Mouse (Mus musculus) lung, embryonic 15.5 days (tissue): ENCODE measurements around the gene S100a7a. TPM values are rescaled to one million over a fixed set of nuclear protein-coding genes. Genes with fewer than 3 reads are reported as not detected.

Experiments used
- ATAC-seq: fragments of 200-750 bp; cut with Nextera tagmentation; 2 replicates; pipeline ENCODE4 v1.8.0; 2017; ENCODE audit warnings: moderate number of reproducible peaks, borderline replicate concordance; ENCODE audit not compliant: low FRiP score, low TSS enrichment; ENCODE audit errors: extremely low read depth
- H3K27ac ChIP-seq: fragments of 300-500 bp; sonication (generic); 2 replicates; pipeline ENCODE4 v1.5.1; 2015; ENCODE audit warnings: moderate library complexity, mild to moderate bottlenecking, inconsistent platforms
- H3K27me3 ChIP-seq: fragments of 300-500 bp; sonication (generic); 2 replicates; pipeline ENCODE4 v1.6.1; 2015; ENCODE audit warnings: inconsistent platforms
- H3K36me3 ChIP-seq: fragments of 300-500 bp; sonication (generic); 2 replicates; pipeline ENCODE4 v1.6.1; 2015; ENCODE audit warnings: inconsistent platforms
- H3K4me1 ChIP-seq: fragments of 300-500 bp; sonication (generic); 2 replicates; pipeline ENCODE4 v1.6.1; 2015; ENCODE audit warnings: inconsistent platforms
- H3K4me2 ChIP-seq: fragments of 300-500 bp; sonication (generic); 2 replicates; pipeline ENCODE4 v1.6.1; 2015; ENCODE audit warnings: inconsistent platforms, mild to moderate bottlenecking, moderate library complexity
- H3K4me3 ChIP-seq: fragments of 300-500 bp; sonication (generic); 2 replicates; pipeline ENCODE4 v1.5.1; 2015; ENCODE audit warnings: mild to moderate bottlenecking, inconsistent platforms
- H3K9ac ChIP-seq: fragments of 300-500 bp; sonication (generic); 2 replicates; pipeline ENCODE4 v1.6.1; 2015; ENCODE audit warnings: inconsistent platforms
- H3K9me3 ChIP-seq: fragments of 300-500 bp; sonication (generic); 2 replicates; pipeline ENCODE4 v1.6.1; 2016; ENCODE audit warnings: inconsistent platforms
- WGBS: fragments of 180-500 bp; shearing (Covaris S2); methylation state at CpG from one replicate; pipeline ENCODE4 v1.1.7; 2015; 5-methylcytosine and 5-hydroxymethylcytosine counted together
- polyA plus RNA-seq: library from polyadenylated mRNA; unstranded; fragments of >200 nt; fragmentation: Nextera tagmentation; extraction: Ambion mirVana; gene quantifications from 2 replicates; pipeline ENCODE4 v1.2.1, GENCODE M21; 2015

S100a7a gene
- 0.11 and 0.16 TPM in 2 replicates for polyA plus RNA-seq

- Histone ChIP-seq H3K36me3 (no peaks in the 10 kb centered on the region), H3K4me1 (no peaks in the 10 kb centered on the region), H3K4me3 (no peak within 1 kb of the TSS), H3K9ac (no peak within 1 kb of the TSS), H3K4me2 (no peak within 1 kb of the TSS), H3K27ac (no peak within 1 kb of the TSS), H3K9me3 (no peaks in the 10 kb centered on the region), H3K27me3 (no peaks in the 10 kb centered on the region; the same call in 1 of the 2 replicates)
- no peak for ATAC-seq
Measured at GRCm38 (mm10) chr3:90653717-90654116, at the start of gene S100a7a. S100a7a (plus strand) TSS chr3:90654017.

- WGBS: 10% methylated on average over 4 of the region's 4 CpGs
- H3K36me3 ChIP-seq: no peaks in the 10 kb centered on the region
- ATAC-seq: peak; percentile 74
Measured at GRCm38 (mm10) chr3:90604416-90604815, 49.4 kb upstream of the S100a7a start.

GRCm38 (mm10) chr3:90605049-90605448, 48.8 kb upstream of the S100a7a start:
- Histone ChIP-seq H3K27ac (peak overlapping the region; percentile 83), H3K9me3 (no peaks in the 10 kb centered on the region), H3K4me2 (no peak overlapping the region), H3K27me3 (no peaks in the 10 kb centered on the region), H3K9ac (no peak overlapping the region), H3K36me3 (no peaks in the 10 kb centered on the region), H3K4me3 (no peak overlapping the region), H3K4me1 (peaks cover 31% of the 10 kb centered on the region)
- WGBS: 69% methylated on average over 3 of the region's 3 CpGs
- 0 out of 2 replicates have a peak, but pooled peaks have one; percentile 14 for ATAC-seq

More at GRCm38 (mm10) chr3:90604416-90604815, 49.4 kb upstream of the S100a7a start:
- H3K9ac ChIP-seq: no peak overlapping the region
- H3K9me3 ChIP-seq: no peaks in the 10 kb centered on the region
- H3K4me1 ChIP-seq: peaks cover 31% of the 10 kb centered on the region
- no peak overlapping the region for H3K4me3 ChIP-seq
- H3K27ac ChIP-seq: peak overlapping the region; percentile 83
- no peak overlapping the region; the same call in 1 of the 2 replicates for H3K4me2 ChIP-seq
- no peaks in the 10 kb centered on the region for H3K27me3 ChIP-seq

- H3K4me2 ChIP-seq: no peak overlapping the region
Measured at GRCm38 (mm10) chr3:90605736-90606135, 48.1 kb upstream of the S100a7a start.

GRCm38 (mm10) chr3:90606185-90606584, 47.6 kb upstream of the S100a7a start:
- WGBS: 72% methylated on average over 6 of the region's 6 CpGs
- Histone ChIP-seq H3K36me3 (no peaks in the 10 kb centered on the region), H3K27me3 (no peaks in the 10 kb centered on the region), H3K9ac (no peak overlapping the region), H3K4me1 (peaks cover 31% of the 10 kb centered on the region), H3K4me3 (no peak overlapping the region), H3K9me3 (no peaks in the 10 kb centered on the region), H3K4me2 (no peak overlapping the region), H3K27ac (peak overlapping the region; percentile 83)
- ATAC-seq: peak; percentile 23; the same call in 1 of the 2 replicates

More at GRCm38 (mm10) chr3:90605736-90606135, 48.1 kb upstream of the S100a7a start:
- no peak for ATAC-seq
- Histone ChIP-seq H3K9ac (no peak overlapping the region), H3K27ac (peak overlapping the region; percentile 83), H3K9me3 (no peaks in the 10 kb centered on the region), H3K27me3 (no peaks in the 10 kb centered on the region), H3K36me3 (no peaks in the 10 kb centered on the region), H3K4me1 (peaks cover 31% of the 10 kb centered on the region), H3K4me3 (no peak overlapping the region)
- 74% methylated on average over 2 of the region's 2 CpGs for WGBS

GRCm38 (mm10) chr3:90607361-90607760, 46.5 kb upstream of the S100a7a start:
- ATAC-seq: no peak
- Histone ChIP-seq H3K9me3 (no peaks in the 10 kb centered on the region), H3K27me3 (no peaks in the 10 kb centered on the region), H3K27ac (no peak overlapping the region), H3K4me1 (peaks cover 31% of the 10 kb centered on the region), H3K36me3 (no peaks in the 10 kb centered on the region), H3K9ac (no peak overlapping the region), H3K4me3 (no peak overlapping the region), H3K4me2 (no peak overlapping the region)
- WGBS: 83% methylated on average over 3 of the region's 3 CpGs

GRCm38 (mm10) chr3:90608223-90608622, 45.6 kb upstream of the S100a7a start, which contains the start of gene S100a5:
S100a5 (plus strand) TSS chr3:90608523.
- no peaks in the 10 kb centered on the region for H3K36me3 ChIP-seq
- H3K4me1 ChIP-seq: peaks cover 34% of the 10 kb centered on the region
- no peak within 1 kb of the TSS for H3K4me3 ChIP-seq
- no peaks in the 10 kb centered on the region for H3K9me3 ChIP-seq
- no peak within 1 kb of the TSS for H3K27ac ChIP-seq
- H3K27me3 ChIP-seq: no peaks in the 10 kb centered on the region
- no peak for ATAC-seq
- WGBS: 53% methylated on average over 3 of the region's 3 CpGs
- no peak within 1 kb of the TSS for H3K4me2 ChIP-seq
- H3K9ac ChIP-seq: no peak within 1 kb of the TSS

GRCm38 (mm10) chr3:90609102-90609501, 44.7 kb upstream of the S100a7a start:
- Histone ChIP-seq H3K4me3 (no peak overlapping the region), H3K27ac (no peak overlapping the region), H3K4me1 (peaks cover 34% of the 10 kb centered on the region), H3K4me2 (no peak overlapping the region), H3K27me3 (no peaks in the 10 kb centered on the region), H3K9ac (no peak overlapping the region), H3K9me3 (no peaks in the 10 kb centered on the region), H3K36me3 (no peaks in the 10 kb centered on the region)
- no peak for ATAC-seq

- Histone ChIP-seq H3K27me3 (no peaks in the 10 kb centered on the region), H3K4me1 (peaks cover 20% of the 10 kb centered on the region), H3K4me3 (no peak overlapping the region), H3K4me2 (no peak overlapping the region), H3K9me3 (no peaks in the 10 kb centered on the region), H3K27ac (no peak overlapping the region), H3K36me3 (no peaks in the 10 kb centered on the region), H3K9ac (no peak overlapping the region)
- WGBS: 82% methylated on average over 3 of the region's 3 CpGs
- no peak for ATAC-seq
Measured at GRCm38 (mm10) chr3:90611494-90611893, 42.3 kb upstream of the S100a7a start.

- no peak overlapping the region for H3K4me2 ChIP-seq
- ATAC-seq: no peak
- no peak overlapping the region for H3K9ac ChIP-seq
- peaks cover 20% of the 10 kb centered on the region for H3K4me1 ChIP-seq
- H3K36me3 ChIP-seq: no peaks in the 10 kb centered on the region
- no peaks in the 10 kb centered on the region for H3K9me3 ChIP-seq
- no peaks in the 10 kb centered on the region for H3K27me3 ChIP-seq
- no peak overlapping the region for H3K27ac ChIP-seq
- WGBS: 57% methylated on average over 4 of the region's 4 CpGs
- H3K4me3 ChIP-seq: no peak overlapping the region
Measured at GRCm38 (mm10) chr3:90612061-90612460, 41.8 kb upstream of the S100a7a start.

- Histone ChIP-seq H3K36me3 (no peaks in the 10 kb centered on the region), H3K9ac (0 out of 2 replicates have a peak within 1 kb of the TSS, but pooled peaks have one; percentile 10), H3K4me3 (peak within 1 kb of the TSS; percentile 33), H3K4me2 (peak within 1 kb of the TSS; percentile 77), H3K4me1 (peaks cover 20% of the 10 kb centered on the region), H3K9me3 (no peaks in the 10 kb centered on the region), H3K27me3 (no peaks in the 10 kb centered on the region), H3K27ac (no peak within 1 kb of the TSS)
- WGBS: under 1% methylated on average over 23 of the region's 23 CpGs
- ATAC-seq: peak; percentile 73; the same call in 1 of the 2 replicates
Measured at GRCm38 (mm10) chr3:90612728-90613291, 41.0 kb upstream of the S100a7a start, which contains the start of gene S100a6. S100a6 (plus strand) TSS chr3:90612882.

GRCm38 (mm10) chr3:90613461-90614147, 40.2 kb upstream of the S100a7a start:
- Histone ChIP-seq H3K27ac (no peak overlapping the region), H3K36me3 (no peaks in the 10 kb centered on the region), H3K4me3 (peak overlapping the region; percentile 33), H3K4me2 (peak overlapping the region; percentile 77), H3K9ac (no peak overlapping the region), H3K4me1 (peaks cover 20% of the 10 kb centered on the region), H3K27me3 (no peaks in the 10 kb centered on the region), H3K9me3 (no peaks in the 10 kb centered on the region)
- WGBS: 58% methylated on average over 7 of the region's 7 CpGs
- ATAC-seq: no peak
